Mouse (Mus musculus): ENCODE results near the gene Cog5. TPM values are rescaled to one million over a fixed set of nuclear protein-coding genes. Genes with fewer than 3 reads are reported as not detected.

Gene Cog5
- total RNA-seq, 2 experiments from 2014 or later = 35.5 to 44.6 TPM

DNA sequence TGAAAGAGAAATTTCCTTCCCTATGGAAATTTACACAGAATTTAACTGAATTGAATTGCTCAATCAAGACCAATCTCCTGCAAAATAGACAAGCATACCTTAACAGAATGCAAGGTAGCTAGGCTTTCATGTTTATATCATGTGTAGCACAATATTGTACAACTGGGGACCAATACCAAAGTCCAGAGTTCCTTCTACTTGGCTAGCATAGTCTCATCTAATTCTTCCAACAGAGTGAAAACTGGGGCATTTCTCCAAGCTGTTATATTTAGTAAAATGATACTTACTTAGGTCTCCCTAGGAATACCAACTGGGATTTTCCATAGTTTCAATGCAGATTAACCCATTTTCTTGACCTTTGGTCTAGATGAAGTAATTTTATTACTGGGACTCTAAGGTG is 284.4 kb downstream of the Cog5 start:
- DNase-seq = no peak

DNA sequence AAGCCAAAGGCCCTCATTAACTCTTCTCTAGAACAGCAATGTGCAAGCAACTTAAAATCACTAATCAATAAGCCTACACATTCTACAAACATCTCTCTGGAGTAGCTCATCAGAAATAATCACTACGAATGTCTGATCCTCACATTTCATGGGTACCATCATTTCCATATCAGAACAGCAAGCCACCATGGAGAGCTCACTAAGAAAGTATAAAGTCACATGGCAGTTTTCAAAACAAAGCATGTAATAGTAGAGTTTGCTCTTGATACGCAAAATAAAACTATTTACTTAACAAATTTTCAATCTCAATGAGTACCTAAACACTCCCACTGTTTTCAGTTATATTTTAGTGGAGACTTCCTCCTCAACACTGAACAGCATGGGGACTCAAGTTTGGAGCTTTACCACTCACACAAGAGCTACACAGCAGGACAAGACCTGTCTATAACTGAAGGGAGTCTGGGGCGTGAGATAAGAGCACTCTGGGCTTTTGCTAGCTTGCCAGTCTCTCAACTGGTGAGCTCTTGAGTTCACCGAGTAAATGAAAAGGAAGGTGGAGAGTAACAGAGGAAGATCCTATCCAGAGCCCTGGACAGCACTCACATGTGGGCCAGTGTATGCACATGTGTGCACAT is 288.5 kb downstream of the Cog5 start:
- no peak for DNase-seq

DNA sequence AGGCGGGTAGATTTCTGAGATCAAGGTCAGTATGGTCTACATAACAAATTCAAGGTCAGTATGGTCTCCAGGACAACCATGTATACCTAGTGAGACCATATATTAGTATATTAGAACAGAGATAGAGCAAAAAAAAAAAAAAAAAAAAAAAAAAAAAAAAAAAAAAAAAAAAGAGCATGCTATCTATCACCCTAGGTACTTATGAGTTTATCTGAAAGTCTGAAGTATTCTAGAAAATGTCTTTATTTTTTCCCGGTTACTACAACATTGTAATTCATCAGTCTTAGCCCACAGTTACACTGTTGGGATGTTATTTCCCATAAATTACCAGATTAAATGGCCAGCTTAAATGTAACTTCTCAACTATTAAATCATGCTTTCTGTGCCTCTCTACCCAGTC is 289.7 kb downstream of the Cog5 start:
- DNase-seq = no peak

DNA sequence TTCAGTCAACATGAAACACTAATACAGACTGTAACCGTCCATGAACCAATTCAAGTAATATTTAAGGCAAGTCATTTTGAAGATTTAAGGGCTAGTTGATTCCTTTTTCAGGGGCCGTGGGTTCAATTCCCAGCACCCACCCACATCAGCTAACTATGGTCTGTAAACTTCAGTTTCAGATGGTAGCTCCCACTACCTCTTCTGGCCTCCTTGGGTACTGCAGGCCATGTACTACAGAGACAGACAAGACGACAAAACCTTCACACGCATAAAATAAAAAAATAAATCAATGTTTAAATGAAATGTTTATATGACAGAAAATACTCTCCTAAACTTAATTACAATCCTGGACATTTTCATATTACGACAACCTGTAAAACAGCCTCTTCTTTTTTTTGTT is 292.8 kb downstream of the Cog5 start:
- DNase-seq = peak in 1 of 2 experiments; percentile 29

DNA sequence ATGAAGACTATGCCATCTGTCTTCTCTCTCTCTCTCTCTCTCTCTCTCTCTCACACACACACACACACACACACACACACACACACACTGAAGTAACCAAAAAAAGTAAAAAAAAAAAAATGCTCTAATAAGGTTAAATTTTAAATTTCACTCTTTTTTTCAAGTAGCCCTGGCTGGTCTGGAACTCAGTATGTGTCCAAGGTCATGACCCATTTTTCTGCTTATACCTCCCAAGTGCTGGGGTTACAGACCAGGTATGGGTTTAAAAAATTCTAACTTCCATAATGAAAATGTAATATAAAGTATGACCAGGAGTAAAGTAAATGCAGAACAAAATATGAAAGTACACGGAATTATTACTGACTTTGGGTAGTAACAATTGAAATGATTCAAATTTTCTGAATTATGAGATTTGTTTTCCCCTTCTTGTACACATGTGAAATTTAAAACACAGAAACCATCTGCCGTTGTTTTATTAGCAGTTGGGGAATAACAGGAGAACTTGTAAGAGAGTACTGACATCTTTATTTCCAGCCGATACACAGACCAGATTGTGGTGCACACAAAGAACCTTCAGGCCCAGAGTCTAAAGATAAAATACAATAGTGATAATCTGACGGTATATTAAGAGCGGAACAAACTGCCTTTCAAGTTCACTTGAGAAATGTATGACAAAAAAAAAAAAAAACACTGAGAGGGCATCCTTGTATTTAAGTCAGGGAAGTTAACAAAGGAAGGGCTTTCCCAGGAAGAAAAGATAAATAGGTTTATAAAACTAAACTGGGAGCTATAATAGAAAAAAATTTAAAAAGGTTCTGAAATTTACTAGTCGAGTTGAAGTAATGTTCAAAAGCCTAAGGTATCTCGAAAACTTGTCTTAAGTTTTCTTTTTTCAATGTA is 293.7 kb downstream of the Cog5 start:
- no peak for DNase-seq

DNA sequence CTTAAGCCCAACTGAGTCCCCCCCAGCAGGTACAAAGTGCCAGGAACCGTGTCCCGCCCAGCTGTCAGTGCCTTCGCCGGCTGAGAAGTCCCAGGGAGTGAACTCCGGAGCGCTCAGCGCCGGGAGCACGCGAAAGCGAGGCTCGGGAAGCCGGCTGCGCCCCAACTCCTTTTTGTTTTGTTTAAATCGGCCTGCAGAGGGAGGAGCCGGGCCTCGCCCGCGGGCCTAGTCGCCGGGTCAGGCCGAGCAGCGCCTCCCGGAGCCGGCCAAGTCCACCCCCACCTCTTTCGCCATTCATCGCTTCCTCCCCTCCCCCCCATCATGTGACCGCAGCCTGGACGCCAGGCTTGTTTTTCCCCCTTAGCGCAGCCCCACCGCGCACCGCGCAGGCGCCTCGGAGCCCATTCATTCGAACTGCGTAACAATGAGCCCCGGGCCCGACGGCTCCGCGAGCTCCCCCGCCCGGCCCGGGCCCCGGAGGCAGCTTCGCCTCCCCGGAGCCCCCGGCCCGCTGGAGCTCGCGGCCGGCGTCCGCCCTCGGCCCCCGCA is 294.6 kb downstream of the Cog5 start:
- DNase-seq = peak; percentile 96 to 97

DNA sequence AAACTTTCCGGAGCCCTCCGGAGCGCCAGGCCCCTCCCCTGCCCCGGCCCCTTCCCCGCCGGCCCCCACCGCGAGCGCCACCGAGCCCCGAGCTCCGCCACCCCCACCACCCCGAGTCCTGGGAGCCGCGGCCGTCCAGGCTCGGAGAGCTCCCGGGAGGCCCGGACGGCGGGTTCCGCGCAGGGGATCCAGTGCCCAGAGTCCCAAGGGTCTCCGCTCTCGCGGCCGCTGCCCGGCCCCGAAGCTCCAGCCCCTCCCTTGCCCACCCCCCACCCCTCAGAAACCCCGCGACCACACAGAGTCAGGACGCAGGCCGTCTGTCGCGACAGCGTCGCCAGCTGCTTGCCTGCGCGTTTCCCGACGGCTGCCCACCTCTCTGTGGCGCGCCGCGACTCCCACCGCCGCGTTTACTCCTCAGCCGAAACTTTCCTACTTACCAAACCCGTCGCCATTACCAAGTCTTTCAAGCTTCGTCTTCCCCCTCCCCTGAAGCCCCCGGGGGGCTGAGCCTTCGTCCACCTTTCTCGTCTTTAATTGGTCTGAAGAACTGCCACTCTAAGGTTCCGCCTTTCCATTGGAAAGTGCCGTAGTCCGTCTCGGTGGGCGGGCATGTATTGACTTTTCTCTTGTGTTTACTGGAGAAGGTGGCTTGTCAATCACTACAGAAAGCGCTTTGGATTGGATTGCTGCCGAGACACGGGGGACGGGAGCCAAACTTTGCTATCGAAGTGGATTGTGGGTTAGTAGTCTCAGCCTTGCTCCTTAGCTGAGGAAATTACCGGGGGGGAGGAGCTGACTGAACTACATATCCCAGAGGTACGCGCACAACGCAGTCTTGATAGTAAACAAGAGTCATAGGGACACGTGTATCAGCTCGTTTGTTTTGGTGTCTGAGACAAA is 295.3 kb downstream of the Cog5 start, which contains the start of gene Hbp1:
Hbp1 (minus strand) TSS at position 777 of the 900 bp plus-strand sequence.
- peak; percentile 97 to 98 for DNase-seq

DNA sequence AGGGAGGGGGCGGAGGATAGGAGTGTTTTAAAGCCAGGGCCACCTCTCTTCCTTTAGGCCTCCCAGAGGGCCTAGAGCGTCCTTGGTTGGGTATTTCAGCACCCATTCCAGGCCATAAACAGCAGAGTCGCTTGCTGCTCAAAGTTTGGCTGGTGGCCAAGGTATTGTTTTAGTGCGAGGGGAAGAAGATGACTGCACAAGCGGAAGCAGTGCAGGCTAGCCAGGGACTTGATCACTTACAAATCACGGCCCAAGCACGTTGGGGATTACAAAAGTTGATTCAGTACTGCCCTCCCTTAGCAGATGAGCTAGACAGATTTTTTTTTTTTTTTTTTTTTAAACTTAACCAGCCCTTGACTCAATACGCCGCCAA is 296.0 kb downstream of the Cog5 start:
- peak in 1 of 2 experiments; percentile 83 for DNase-seq

DNA sequence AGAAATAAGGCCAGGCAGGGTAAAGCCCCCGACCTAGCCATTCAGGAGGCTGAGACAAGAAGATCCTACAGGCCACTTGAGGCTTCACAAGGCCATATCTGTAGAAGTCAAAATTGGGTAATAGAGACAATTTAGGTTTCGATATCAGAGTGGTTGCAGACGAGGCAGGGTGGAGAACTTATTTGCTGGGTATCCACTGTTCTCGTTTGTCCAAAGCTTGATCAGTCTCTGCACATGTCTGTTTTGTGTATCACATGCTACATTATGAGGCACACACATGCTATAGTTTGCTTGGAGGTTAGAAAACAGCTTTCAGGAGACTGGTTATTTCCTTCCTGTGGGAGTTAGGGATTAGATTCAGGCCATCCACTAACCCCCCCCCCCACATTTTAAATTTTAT is 301.2 kb downstream of the Cog5 start:
- DNase-seq = no peak

DNA sequence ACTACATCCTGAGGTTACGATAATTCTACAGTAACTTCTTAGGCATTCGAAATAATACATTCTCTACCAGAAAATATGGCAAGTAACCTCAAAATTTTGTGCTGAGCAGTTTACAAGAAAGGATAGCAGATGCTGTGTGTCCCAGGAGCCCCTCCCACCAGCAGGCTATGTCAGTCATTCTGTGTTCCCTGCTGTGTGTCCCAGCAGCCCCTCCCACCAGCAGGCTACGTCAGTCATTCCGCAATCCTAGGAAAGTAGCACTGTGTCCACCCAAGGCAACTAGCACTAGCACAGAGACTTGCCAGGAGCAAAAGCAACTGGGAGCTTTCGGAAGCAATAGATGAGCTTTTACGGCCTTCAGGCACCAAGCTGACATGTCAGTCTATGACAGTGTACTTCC is 309.4 kb downstream of the Cog5 start:
- DNase-seq = no peak

DNA sequence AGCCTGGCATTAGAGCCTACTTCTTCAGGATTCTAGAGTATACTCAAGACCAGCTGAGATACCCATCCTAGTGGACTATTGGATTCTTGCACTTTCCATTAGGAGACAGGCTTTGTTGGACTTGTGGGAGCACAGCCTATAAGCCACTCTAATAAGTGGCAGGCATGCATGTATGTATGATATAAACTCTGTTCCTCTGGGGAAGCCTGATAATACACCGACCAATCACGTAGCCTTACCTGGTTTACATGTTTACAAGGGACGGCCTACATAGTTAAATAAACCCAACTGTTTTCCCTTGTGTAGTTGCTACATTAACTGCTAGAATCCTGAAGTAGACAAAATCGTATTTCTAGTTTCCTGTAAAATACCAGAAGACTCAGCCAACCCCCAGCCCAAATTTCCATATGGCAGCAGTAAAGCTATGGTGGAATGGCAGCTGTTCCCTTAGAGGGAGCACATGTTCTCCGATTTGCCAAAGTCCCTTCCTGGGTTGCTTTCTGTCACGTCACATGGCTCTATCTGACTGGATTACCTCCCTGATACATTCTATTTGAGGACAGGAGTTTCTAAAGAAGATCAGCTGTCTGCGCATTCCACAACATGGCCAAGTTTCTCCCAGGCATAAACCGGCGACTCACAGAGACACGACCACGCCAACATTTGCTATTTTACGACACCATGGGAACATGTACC is 311.0 kb downstream of the Cog5 start:
- no peak for DNase-seq

DNA sequence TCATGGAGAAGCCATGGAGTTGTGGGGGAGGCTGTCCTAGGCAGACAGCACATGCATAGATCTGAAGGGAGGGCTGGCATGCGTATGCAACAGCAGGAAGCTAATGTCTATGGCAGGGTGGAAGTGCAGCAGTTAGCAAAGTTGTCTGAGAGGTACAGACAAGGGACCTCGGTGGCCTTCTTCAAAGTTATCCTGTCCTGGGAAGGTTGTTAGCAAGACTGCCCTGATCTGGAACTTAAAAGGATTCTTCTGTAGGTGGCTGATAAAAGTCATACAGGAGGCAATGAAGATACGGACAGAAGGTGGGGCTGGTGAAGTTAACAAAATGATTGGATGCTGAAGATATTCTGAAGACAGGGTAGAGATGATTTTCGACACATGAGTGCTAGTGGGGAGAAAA is 311.7 kb downstream of the Cog5 start:
- no peak for DNase-seq

DNA sequence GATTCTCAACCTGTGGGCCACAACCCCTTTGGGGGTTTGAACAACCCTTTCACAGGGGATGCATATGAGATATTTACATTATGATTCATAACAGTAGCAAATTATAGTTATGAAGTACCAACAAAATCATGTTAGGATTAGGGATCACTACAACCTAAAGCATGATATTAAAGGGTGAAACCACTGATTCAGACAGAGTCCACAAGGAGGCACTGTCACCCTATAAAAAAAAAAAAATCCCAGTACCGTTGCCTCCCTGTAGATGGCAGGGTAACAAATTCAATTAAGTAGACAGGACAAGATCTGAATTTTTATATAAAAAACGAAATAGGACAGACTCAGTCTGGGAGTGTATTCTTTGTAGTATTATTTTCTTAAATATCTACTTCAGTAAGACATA is 312.9 kb downstream of the Cog5 start:
- peak in 1 of 2 experiments; percentile 28 for DNase-seq

DNA sequence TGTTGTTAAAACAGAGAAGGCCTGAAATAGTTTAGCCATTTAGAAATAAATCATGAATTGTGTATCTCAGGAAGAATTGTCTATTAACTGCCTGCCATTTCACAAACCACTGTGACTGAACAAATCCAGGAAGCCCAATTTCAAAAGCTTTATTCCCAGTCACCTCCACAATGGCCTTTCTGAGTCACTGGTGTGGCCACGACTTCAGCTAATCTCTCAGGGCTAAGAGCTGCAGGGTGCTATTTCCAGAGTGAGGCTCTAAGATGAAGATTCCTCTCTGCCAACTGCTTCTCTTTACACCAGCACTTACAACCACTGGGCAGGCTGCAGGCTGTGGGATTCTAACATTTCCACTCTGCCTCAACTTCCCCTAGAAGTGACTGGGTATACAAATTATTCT is 314.4 kb downstream of the Cog5 start:
- peak in 1 of 2 experiments; percentile 34 for DNase-seq

DNA sequence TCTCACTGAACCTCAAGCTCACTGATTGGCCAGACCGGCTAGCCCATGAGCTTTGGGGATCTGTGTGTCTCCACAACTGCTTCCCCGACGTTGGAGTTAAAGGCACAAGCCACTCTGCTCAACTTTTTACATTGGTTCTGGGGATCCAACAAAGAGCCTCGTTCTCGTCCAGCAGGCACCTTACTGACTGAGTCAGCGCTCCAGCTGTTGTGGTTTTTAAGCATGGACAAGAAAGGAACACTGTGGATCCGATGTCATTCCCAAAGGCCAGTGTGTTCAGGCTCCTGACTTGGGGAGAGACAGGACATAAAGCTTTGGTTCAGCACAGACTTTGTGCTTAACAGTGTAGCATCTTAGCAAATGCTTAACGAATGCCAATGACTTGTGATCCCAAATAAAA is 316.9 kb downstream of the Cog5 start:
- DNase-seq = no peak

DNA sequence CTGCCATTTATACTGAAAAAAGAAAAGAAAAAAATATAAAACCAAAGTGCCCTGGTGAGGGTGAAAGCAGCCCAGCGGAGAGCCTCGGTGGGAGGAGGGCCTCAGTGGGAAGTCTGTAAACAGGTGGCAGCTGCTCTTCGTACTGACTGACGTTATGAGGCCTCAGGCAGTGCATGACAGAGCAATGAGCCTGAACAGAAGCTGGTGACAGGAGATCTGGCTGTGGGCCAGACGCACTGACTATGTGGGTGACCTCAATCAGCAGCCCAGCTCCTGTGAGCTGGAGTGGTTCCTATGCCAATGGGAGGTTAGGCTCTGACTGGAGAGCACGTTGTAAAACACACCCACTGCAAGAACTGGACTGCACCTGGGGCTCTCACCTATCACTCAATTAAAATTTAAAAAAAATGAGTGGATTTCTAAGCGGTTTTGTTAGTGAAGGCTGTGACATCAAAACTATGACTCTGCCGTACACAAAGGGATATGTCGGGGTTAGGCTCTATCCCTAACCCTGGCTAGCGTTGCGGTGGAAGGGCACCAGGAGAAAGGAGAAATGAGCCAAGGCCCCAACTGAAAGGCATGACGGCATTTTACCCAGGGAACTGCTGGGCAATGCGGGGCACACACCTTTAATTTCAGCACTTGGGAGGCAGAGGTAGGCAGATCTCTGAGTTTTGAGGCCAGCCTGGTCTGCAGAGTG is 319.0 kb downstream of the Cog5 start:
- DNase-seq = peak; percentile 91 to 94

DNA sequence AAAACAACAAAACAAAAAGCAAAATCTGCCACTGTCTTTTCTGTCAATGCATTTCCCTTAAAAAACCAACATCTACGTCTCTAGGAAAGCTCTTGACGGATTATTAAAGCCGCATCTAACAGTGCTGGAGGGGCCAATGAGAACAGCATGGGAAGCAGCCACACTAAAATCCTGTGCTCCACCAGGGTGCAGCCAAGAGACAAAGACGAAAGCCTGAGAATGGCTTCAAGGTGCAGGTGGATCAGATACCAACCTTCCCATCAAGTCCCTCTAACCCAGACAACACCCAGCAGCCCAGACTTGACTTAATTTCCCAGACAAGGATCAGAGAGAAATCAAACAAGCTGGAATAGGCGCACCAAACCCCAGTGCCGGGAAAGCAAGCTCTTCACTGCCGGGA is 321.9 kb downstream of the Cog5 start:
- DNase-seq = peak; percentile 28 to 54

DNA sequence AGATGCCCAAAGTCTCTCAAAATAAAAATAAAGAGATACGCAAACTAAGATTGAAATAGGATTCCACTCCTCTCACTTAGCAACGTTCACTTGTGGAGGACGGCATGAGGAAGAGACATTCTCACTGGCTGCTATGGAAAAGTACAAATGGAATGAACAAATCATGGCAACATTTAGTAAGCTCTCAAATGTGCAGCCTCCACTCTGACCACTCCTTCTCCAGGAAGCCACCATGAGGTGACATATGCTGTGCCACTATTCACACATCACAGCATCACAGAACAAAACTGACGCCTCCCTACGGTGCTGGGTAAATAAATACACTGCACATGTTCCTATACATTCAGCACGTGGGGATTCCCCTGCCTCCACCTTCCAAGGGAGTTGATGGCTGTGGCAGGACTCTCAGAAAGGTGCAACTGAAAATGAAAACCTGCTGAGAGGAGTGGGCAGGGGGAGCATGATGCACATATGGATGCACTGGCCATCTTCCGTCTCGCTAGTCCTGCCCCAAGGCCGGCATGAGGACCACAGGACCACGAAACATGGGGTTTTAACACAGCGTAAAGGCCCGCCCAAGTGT is 323.0 kb downstream of the Cog5 start:
- no peak for DNase-seq

DNA sequence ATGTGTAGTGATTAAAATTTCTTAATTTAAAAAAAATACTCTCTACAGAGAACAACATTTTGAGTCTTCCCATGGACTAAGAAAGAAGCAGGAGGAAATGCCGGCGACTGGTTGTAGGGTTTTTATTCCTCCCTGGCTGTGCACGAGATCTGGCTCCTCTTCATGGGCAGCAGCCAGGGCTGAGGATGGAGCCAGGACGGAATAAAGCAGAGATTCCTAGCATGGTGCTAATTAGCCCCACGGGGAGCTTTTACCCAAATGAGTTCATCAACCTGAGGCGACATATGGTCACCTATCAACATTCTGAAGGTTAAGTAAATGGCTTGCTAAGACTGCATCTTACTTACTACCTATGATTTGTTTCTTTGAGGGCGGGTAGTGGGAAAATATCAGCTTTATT is 328.6 kb downstream of the Cog5 start:
- no peak for DNase-seq

DNA sequence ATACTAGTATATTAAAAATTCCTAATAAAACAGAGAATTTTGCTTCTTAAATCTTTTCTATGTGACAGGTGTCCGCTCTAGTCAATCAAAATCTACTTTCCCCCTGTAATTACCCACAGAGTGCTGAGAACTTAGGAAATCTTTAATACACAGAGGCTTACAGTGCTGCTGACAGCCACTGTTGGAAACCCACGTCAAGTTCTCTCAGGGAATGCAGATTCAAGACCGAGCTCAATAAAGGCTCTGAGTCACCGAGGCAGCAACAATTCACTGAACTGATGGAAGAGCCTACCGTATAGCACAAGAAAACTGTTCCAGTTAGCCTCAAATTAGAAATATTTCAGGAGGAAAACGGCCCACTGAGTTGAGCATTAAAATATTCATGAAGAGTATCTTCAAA is 329.1 kb downstream of the Cog5 start:
- no peak for DNase-seq

DNA sequence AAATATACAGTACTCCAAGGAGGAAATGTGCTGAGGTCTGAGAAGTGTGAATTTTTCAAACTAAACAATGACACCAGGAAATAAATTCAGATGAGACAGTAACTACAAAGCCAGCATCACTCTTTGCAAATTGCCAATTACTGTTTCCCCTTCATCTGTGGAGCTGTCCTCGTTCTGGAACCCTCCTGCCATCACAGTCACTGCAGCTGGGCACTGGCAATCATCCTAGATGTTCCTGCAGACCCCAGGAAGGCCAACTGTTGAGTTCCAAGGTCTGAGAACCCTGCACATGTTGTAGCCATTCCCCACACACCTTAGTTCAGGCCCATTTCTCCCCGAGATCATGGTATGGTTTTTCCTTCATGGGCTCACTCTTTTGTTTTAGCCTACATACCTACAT is 329.5 kb downstream of the Cog5 start:
- DNase-seq = no peak
